In the genomic region with DNA sequence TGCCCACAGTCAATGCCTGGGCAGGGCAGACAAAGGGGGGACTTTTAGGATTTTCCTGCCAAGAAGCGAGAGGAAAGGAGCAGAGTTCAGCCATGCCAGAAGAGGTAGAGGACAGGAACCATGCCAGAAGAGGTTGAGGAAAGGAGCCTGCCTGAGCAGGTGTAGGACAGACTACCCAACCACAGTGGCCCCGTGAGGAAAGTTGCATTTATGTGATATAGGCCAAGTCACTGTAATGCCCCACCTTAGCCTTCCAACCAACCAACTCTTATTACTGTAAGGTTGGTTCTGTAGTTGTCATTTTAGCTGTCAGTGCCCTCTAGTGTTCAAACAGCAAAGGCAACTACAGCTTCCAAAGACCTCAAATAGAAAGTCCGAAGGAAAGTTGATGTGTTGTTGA, we compare ENCODE assay signal across 1 mouse cellular context.
TF ChIP-seq lines count a peak whose summit lies in the region.

No protein-coding gene starts in this region.

TF ChIP-seq in CH12.LX, 34 proteins besides CTCF, POLR2A, EP300 and RAD21 (continued from another document):
- TF ChIP-seq ZKSCAN1 (IDR thresholded peaks at IDR 0.05; ENCODE audit: borderline replicate concordance, low read depth, low read length) = no peak
- no peak for TF ChIP-seq ZMIZ1 (IDR thresholded peaks at IDR 0.05; ENCODE audit: low read depth, low read length)
TF ChIP-seq in CH12.LX: peak in this region for 14.
